Mouse (Mus musculus): ENCODE results near the gene Capn11. TPM values are rescaled to one million over a fixed set of nuclear protein-coding genes. Genes with fewer than 3 reads are reported as not detected.

Capn11 gene
- polyA plus RNA-seq (2016; fragmentation: Nextera tagmentation; extraction: Ambion mirVana) = 0.65 and 0.83 TPM in 2 replicates

DNA sequence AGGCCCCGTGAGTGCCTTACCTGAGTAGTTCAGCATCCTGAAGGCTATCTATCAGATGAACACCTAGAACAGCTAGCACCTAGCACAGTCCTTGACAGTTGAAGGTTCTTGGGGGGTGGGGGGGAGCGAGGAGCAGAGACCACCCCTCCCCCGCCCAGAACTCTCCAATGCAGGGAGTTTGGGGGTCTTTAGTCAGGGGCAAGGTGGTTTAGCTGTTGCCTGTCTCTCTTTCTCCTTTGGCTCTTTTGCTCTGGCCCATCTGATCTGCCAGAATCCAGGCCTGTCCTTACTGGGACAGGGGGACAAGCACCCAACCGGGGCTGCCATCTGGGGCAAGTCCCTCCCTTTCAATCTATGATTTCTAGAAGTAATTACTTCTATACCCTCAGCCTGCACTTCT, at the start of gene Capn11:
Capn11 (minus strand) TSS at position 101 of the 400 bp plus-strand sequence.
- no peak for ATAC-seq (ENCODE audit: insufficient number of reproducible peaks, insufficient read depth, low FRiP score, low TSS enrichment, low read depth)
- Histone ChIP-seq H3K4me1 (replicated peaks) (no peaks in the 10 kb centered on the region), H3K4me2 (no peak within 1 kb of the TSS), H3K9ac (replicated peaks) (no peak within 1 kb of the TSS), H3K4me3 (replicated peaks) (no peak within 1 kb of the TSS), H3K27me3 (no peaks in the 10 kb centered on the region), H3K9me3 (no peaks in the 10 kb centered on the region), H3K36me3 (peaks cover 35% of the 10 kb centered on the region), H3K27ac (no peak within 1 kb of the TSS)
- 86% methylated on average over 4 of the region's 4 CpGs for WGBS

DNA sequence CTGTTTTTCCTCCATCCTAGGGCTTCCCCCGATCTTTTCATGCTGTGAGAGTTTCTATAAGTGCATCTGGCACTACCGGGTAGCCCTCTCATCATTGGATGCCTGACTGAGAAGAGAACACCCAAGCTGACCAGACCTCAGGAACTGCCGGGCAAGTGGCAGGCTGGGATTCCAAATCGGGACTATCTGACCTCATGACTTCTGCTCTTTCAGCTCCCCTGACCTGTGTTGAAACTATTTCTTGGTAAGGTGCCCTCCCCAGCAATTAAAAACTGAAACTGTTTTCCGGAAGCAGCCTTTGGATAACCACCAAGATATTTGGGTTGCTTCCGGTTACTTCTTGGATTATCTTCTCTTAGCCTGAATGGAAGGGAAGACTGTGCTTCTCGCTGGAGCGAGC, 49.1 kb upstream of the Capn11 start:
- Histone ChIP-seq H3K4me3 (replicated peaks) (no peak overlapping the region), H3K36me3 (no peaks in the 10 kb centered on the region), H3K4me2 (no peak overlapping the region), H3K9ac (replicated peaks) (no peak overlapping the region), H3K4me1 (replicated peaks) (no peaks in the 10 kb centered on the region), H3K27ac (no peak overlapping the region), H3K27me3 (no peaks in the 10 kb centered on the region), H3K9me3 (no peaks in the 10 kb centered on the region)
- ATAC-seq (ENCODE audit: insufficient number of reproducible peaks, insufficient read depth, low FRiP score, low TSS enrichment, low read depth) = no peak
- WGBS = 80% methylated on average over 8 of the region's 8 CpGs

DNA sequence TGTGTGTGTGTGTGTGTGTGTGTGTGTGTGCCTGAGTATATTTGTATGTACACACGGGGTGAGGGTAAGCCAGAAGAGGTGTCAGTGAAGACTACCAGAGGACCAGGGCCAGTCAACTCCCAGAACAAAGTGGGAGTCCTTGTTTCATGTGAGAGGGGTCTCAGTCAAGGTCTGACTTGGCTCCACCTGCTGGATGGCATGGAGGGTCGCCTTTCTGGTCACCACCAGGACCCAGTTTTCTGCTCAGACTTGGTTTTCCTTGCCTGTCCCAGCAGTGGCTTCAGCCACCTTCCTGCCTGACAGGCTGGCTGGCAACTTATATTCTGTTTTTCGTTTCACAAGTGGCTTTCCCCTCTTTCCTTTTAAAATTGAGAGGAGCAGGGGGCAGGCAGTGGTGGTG, 48.3 kb upstream of the Capn11 start:
- ATAC-seq (ENCODE audit: insufficient number of reproducible peaks, insufficient read depth, low FRiP score, low TSS enrichment, low read depth) = no peak
- no peaks in the 10 kb centered on the region for H3K27me3 ChIP-seq
- WGBS = 23% methylated on average over 3 of the region's 3 CpGs
- 0 out of 2 replicates have a peak, but pooled peaks cover 2% of the 10 kb centered on the region for H3K4me1 ChIP-seq (replicated peaks)
- H3K36me3 ChIP-seq = no peaks in the 10 kb centered on the region
- H3K4me3 ChIP-seq (replicated peaks) = no peak overlapping the region
- no peak overlapping the region for H3K27ac ChIP-seq
- no peak overlapping the region for H3K4me2 ChIP-seq
- no peak overlapping the region for H3K9ac ChIP-seq (replicated peaks)
- H3K9me3 ChIP-seq = no peaks in the 10 kb centered on the region

DNA sequence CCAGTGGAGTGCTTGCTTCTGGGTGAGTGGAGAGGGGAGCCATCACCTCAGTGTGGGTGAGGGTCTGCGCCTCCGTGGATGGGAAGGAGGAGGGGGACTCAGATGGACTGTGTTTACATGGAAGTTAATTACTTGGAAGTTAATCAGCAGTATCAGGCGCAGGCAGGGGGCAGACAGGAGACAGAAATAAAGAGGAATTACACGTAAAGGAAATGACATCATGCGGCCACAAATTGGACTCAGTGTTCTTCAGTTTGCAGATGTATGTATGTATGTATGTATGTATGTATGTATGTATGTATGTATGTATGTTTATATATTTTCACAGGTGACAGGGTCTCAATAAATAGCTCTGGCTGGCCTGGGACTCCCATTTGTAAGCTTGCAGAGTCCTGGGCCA, 47.7 kb upstream of the Capn11 start:
- H3K4me2 ChIP-seq = no peak overlapping the region
- no peaks in the 10 kb centered on the region for H3K27me3 ChIP-seq
- H3K9me3 ChIP-seq = no peaks in the 10 kb centered on the region
- ATAC-seq (ENCODE audit: insufficient number of reproducible peaks, insufficient read depth, low FRiP score, low TSS enrichment, low read depth) = no peak
- H3K36me3 ChIP-seq = no peaks in the 10 kb centered on the region
- no peak overlapping the region for H3K4me3 ChIP-seq (replicated peaks)
- 68% methylated on average over 5 of the region's 5 CpGs for WGBS
- H3K4me1 ChIP-seq (replicated peaks) = 0 out of 2 replicates have a peak, but pooled peaks cover 3% of the 10 kb centered on the region
- no peak overlapping the region for H3K27ac ChIP-seq
- no peak overlapping the region; the same call in 1 of the 2 replicates for H3K9ac ChIP-seq (replicated peaks)

DNA sequence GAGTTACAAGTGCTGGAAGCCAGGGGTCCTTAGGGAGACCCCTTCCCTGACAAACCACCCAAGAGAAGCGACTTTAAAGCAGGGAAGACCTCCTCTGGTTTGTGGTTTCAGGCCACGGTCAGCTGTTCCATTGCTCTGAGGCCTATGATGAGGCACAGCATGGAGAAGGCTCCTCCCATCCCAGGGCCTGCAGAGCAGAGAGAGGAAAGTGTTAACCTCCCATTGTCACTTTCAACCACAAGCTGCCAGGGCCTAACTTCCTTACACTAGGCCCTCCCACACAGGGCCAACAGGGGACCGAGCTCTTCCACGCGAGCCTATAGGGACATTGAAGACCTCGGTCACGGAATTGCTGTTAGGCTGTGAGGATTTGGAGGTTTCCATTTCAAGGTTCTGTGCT, 44.1 kb upstream of the Capn11 start:
- Histone ChIP-seq H3K4me3 (replicated peaks) (no peak overlapping the region), H3K9ac (replicated peaks) (no peak overlapping the region), H3K27me3 (no peaks in the 10 kb centered on the region), H3K27ac (no peak overlapping the region), H3K9me3 (no peaks in the 10 kb centered on the region), H3K4me2 (no peak overlapping the region), H3K4me1 (replicated peaks) (peaks cover 18% of the 10 kb centered on the region), H3K36me3 (peaks cover 16% of the 10 kb centered on the region)
- 62% methylated on average over 7 of the region's 7 CpGs for WGBS
- no peak for ATAC-seq (ENCODE audit: insufficient number of reproducible peaks, insufficient read depth, low FRiP score, low TSS enrichment, low read depth)

DNA sequence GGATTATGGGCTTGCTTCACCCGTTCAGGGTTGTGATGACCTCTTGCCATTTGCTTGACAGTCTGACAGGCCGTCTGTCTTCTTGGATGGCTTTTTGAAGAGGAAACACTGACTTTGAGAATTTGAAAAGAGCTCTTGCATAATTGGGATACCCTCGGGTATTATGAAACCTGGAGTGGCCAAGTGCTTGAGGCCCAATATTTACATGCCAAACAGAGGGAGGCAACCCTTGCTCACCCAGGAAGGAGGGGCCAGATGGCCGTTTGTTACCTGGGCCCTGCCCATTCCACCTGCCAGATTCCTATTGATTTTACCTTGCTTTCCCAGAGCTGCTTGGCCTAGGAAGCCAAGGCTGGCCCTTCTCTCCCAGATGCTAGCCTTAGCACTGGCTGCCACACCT, 43.1 kb upstream of the Capn11 start:
- 54% methylated on average over 4 of the region's 4 CpGs for WGBS
- H3K27ac ChIP-seq = no peak overlapping the region
- no peak for ATAC-seq (ENCODE audit: insufficient number of reproducible peaks, insufficient read depth, low FRiP score, low TSS enrichment, low read depth)
- peaks cover 18% of the 10 kb centered on the region for H3K4me1 ChIP-seq (replicated peaks)
- H3K4me2 ChIP-seq = no peak overlapping the region
- H3K27me3 ChIP-seq = no peaks in the 10 kb centered on the region
- H3K9me3 ChIP-seq = no peaks in the 10 kb centered on the region
- H3K9ac ChIP-seq (replicated peaks) = no peak overlapping the region
- peaks cover 22% of the 10 kb centered on the region for H3K36me3 ChIP-seq
- H3K4me3 ChIP-seq (replicated peaks) = no peak overlapping the region

DNA sequence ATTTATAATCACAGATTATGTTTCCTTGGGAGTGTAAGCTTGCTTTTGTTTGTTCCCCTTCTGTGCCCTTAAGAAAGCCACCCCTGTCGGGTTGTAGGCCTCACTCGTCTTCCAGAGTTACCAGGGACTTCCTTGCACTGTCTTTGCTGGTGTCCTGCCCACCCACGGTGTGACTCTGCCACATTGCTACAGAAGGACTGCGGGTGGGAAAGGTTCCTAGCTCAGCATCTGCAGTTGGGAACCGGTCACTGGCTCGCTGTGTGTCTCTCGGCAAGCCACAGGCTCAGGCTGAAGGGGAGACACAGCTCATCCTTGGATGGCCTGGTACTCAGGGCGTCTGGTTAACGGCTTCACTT, 42.1 kb upstream of the Capn11 start:
- ATAC-seq (ENCODE audit: insufficient number of reproducible peaks, insufficient read depth, low FRiP score, low TSS enrichment, low read depth) = no peak
- H3K9ac ChIP-seq (replicated peaks) = no peak overlapping the region
- no peak overlapping the region; the same call in 1 of the 2 replicates for H3K27ac ChIP-seq

DNA sequence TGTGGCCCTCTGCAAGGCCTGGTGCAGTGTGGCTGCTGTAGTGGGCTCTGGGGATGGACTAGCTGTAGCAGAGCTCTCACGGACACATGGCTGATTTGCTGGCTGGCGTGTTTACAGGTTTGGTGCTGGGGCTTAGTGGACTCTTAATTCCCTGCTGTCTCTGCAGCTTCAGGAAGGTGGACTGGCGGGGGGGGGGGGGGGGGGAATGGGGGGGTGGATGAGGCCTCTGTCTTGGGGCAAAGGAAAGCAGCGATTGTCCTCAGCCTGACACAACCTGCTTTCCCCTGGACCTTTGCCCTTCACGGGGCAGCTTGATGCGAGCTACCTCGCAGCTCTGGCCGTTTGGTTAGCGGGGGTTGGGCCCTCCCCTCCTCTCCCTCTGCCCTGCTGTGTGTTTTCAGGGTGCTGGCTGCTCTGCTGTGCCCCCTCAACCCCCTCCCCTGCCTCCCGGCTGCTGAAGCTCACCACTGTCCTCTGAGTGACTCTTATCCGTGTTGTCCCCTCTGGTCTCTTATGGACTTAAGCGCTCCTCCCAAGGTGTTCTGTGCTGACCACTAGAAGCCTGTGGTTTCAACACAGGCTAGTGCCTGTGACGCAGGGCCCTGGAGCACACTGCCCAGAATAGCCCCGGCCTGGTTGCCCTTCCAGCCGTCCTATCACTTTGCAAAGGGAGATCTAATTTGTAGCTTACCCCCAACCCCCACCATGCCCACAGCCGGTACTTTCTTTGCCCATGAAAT, 41.5 kb upstream of the Capn11 start:
- ATAC-seq (ENCODE audit: insufficient number of reproducible peaks, insufficient read depth, low FRiP score, low TSS enrichment, low read depth) = no peak
- H3K4me3 ChIP-seq (replicated peaks) = no peak overlapping the region
- no peaks in the 10 kb centered on the region for H3K27me3 ChIP-seq
- H3K9ac ChIP-seq (replicated peaks) = no peak overlapping the region
- no peak overlapping the region for H3K4me2 ChIP-seq
- 63% methylated on average over 9 of the region's 16 CpGs for WGBS
- peaks cover 18% of the 10 kb centered on the region for H3K4me1 ChIP-seq (replicated peaks)
- H3K36me3 ChIP-seq = peaks cover 31% of the 10 kb centered on the region
- H3K27ac ChIP-seq = peak overlapping the region; percentile 45; the same call in 1 of the 2 replicates
- H3K9me3 ChIP-seq = no peaks in the 10 kb centered on the region

More for the DNA sequence above, 42.1 kb upstream of the Capn11 start:
- Histone ChIP-seq H3K9me3 (no peaks in the 10 kb centered on the region), H3K4me3 (replicated peaks) (no peak overlapping the region), H3K36me3 (peaks cover 30% of the 10 kb centered on the region), H3K4me2 (no peak overlapping the region), H3K4me1 (replicated peaks) (peaks cover 18% of the 10 kb centered on the region), H3K27me3 (no peaks in the 10 kb centered on the region)
- WGBS = 78% methylated on average over 9 of the region's 9 CpGs

DNA sequence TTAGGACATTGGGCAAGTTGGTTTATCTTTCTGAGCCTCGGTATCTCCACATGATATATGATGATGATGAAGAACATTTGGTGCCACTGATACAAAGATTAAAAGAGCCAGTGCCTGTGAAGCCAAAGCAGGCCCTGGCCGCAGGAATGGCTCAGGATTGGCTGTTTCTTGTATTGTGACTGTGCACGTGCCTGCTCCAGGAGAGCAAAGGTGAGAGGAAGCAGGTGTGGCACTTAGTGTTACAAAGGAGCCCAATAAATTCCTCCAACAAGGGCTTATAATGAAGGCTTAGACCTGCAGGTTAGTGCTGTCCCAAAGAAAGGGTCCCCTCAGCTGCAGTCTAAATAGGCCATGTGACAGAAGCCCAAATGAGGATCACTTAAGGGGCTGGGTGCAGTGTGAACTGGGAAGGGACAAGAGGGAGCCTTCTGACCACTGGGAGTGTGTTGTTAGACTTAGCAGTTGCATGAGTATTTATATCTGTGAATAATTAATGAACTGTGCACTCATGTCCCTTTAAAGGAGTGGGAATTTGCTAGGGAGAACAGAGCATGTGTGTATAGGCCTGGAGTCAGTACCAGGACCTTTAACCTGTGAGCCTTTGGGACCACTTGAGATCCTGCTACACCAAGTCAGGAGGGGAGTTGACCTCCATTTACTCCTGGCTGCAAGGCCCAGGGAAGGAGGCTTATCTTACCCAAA, 40.1 kb upstream of the Capn11 start:
- H3K4me1 ChIP-seq (replicated peaks) = peaks cover 18% of the 10 kb centered on the region
- no peak overlapping the region for H3K4me3 ChIP-seq (replicated peaks)
- ATAC-seq (ENCODE audit: insufficient number of reproducible peaks, insufficient read depth, low FRiP score, low TSS enrichment, low read depth) = no peak
- no peak overlapping the region for H3K27ac ChIP-seq
- H3K9ac ChIP-seq (replicated peaks) = no peak overlapping the region
- 80% methylated on average over 3 of the region's 3 CpGs for WGBS
- peaks cover 31% of the 10 kb centered on the region for H3K36me3 ChIP-seq
- H3K4me2 ChIP-seq = no peak overlapping the region
- H3K9me3 ChIP-seq = no peaks in the 10 kb centered on the region
- H3K27me3 ChIP-seq = no peaks in the 10 kb centered on the region

DNA sequence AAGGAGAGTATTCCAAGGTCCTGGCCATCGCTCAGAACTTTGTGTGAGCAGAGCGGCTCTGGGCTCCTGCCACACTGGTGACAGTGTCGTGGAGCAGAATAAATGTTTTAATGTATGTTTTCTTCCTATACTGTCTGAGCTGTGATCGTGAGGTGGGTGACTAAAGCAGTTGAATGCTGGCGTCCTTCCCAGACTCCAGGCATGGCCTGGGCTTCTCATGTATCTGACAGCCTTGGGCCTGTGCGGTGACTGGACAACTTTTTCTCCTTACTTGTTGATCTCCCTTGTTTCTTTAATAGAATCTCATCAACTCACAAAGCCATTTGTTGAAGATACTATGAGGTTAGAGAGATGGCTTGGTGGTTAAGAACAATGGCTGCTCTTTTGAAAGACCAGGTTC, 39.2 kb upstream of the Capn11 start:
- Histone ChIP-seq H3K27ac (no peak overlapping the region), H3K4me3 (replicated peaks) (no peak overlapping the region), H3K9me3 (no peaks in the 10 kb centered on the region), H3K4me2 (no peak overlapping the region), H3K4me1 (replicated peaks) (peaks cover 18% of the 10 kb centered on the region), H3K27me3 (no peaks in the 10 kb centered on the region), H3K36me3 (peaks cover 31% of the 10 kb centered on the region), H3K9ac (replicated peaks) (no peak overlapping the region)
- no peak for ATAC-seq (ENCODE audit: insufficient number of reproducible peaks, insufficient read depth, low FRiP score, low TSS enrichment, low read depth)
- 91% methylated on average over 6 of the region's 6 CpGs for WGBS

DNA sequence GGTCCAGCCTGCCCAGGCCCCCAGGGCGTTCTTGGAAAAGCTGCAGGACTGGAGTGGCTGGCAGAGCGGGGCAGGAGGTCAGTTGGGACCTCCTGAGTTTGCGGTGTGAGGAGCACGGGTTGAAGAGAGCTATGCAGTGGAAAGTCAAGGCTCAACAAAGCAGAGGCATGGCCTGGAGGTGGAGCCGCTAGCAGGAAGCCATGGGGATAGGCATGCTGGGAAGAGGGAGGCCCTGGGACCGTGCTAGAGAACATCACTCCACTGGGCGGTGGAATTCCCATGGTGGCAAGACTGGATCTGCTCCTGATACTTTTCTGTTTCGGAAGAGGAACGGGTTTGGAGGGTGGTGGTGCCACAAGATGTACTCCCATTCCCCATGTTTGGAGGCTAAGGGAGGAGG, 37.9 kb upstream of the Capn11 start:
- WGBS = 88% methylated on average over 9 of the region's 9 CpGs
- no peaks in the 10 kb centered on the region for H3K27me3 ChIP-seq
- no peak for ATAC-seq (ENCODE audit: insufficient number of reproducible peaks, insufficient read depth, low FRiP score, low TSS enrichment, low read depth)

More for the DNA sequence above, 37.9 kb upstream of the Capn11 start:
- peaks cover 31% of the 10 kb centered on the region for H3K36me3 ChIP-seq
- no peak overlapping the region for H3K4me3 ChIP-seq (replicated peaks)
- no peak overlapping the region for H3K27ac ChIP-seq
- no peaks in the 10 kb centered on the region for H3K9me3 ChIP-seq
- no peak overlapping the region for H3K4me2 ChIP-seq
- H3K4me1 ChIP-seq (replicated peaks) = peaks cover 18% of the 10 kb centered on the region
- no peak overlapping the region for H3K9ac ChIP-seq (replicated peaks)
